ENCODE assay signal across 7 mouse cellular contexts in the genomic region with DNA sequence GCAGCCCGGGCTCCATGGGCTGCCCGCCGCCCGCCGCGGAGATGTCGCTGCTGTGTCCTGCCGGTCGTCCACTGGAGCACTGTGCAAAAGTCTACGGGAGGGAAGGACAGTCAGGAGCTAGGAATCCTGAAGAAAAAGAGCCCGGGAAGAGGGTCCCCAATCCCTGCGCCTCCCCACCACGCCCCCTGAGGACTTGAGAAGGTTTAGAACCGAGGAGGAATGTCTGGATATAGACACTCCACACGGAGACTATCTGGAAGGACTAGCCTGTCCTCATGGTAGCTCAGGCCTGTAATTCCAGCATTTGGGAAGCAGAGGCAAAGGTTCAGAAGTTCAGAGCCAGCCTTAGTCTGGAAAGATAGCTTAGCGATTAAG. TPM values are rescaled to one million over a fixed set of nuclear protein-coding genes. Genes with fewer than 3 reads are reported as not detected.
A peak's percentile ranks its signal among the peaks of the same experiment; 100 is the strongest.
DNase-seq lines count a peak whose midpoint lies in the region; ATAC-seq and TF ChIP-seq lines count a peak whose summit lies in the region.

No protein-coding gene starts in this region.

- peaks cover 10% of the 10 kb centered on the region; the same call in 1 of the 2 replicates for H3K4me1 ChIP-seq in lung, postnatal 0 days (ENCODE audit: insufficient read depth, low read depth, low read length)
- H3K4me1 ChIP-seq in forebrain, embryonic 16.5 days (replicated peaks; ENCODE audit: control insufficient read depth, insufficient read depth, low read length): peaks cover 18% of the 10 kb centered on the region
- peaks cover 35% of the 10 kb centered on the region for H3K4me1 ChIP-seq in liver, embryonic 12.5 days
- H3K4me1 ChIP-seq in stomach, postnatal 0 days (replicated peaks; ENCODE audit: control insufficient read depth, insufficient read depth): no peaks in the 10 kb centered on the region; the same call in 1 of the 2 replicates

- DNase-seq in lung, postnatal 0 days (ENCODE audit: low spot score): no peak
- no peak for DNase-seq in lung, postnatal 4 days
- no peak for DNase-seq in stomach, postnatal 0 days (ENCODE audit: low spot score)
- no peak for DNase-seq in embryo, embryonic 11 days
- DNase-seq in kidney, adult 8-10 months: no peak

- no peaks in the 10 kb centered on the region; the same call in 1 of the 2 replicates for H3K36me3 ChIP-seq in lung, postnatal 0 days (ENCODE audit: insufficient read depth, low read length)
- H3K36me3 ChIP-seq in forebrain, embryonic 16.5 days (ENCODE audit: control insufficient read depth, insufficient read depth): no peaks in the 10 kb centered on the region
- no peaks in the 10 kb centered on the region for H3K36me3 ChIP-seq in liver, embryonic 12.5 days
- H3K36me3 ChIP-seq in stomach, postnatal 0 days (ENCODE audit: control insufficient read depth, insufficient read depth, low read length): no peaks in the 10 kb centered on the region

- ATAC-seq in lung, postnatal 0 days: no peak
- no peak for ATAC-seq in forebrain, embryonic 16.5 days
- ATAC-seq in liver, embryonic 12.5 days: no peak
- no peak for ATAC-seq in stomach, postnatal 0 days (ENCODE audit: low FRiP score, low TSS enrichment)

- H3K27ac ChIP-seq in lung, postnatal 0 days (ENCODE audit: low read length): no peak overlapping the region
- H3K27ac ChIP-seq in forebrain, embryonic 16.5 days (ENCODE audit: low read length): no peak overlapping the region
- H3K27ac ChIP-seq in liver, embryonic 12.5 days: no peak overlapping the region
- no peak overlapping the region for H3K27ac ChIP-seq in stomach, postnatal 0 days (replicated peaks)

- H3K9ac ChIP-seq in lung, postnatal 0 days (replicated peaks; ENCODE audit: low read depth): no peak overlapping the region
- H3K9ac ChIP-seq in forebrain, embryonic 16.5 days (replicated peaks; ENCODE audit: low read depth, low read length): peak overlapping the region; percentile 61
- no peak overlapping the region for H3K9ac ChIP-seq in liver, embryonic 12.5 days
- H3K9ac ChIP-seq in stomach, postnatal 0 days (ENCODE audit: low read length): 0 out of 2 replicates have a peak overlapping the region, but pooled peaks have one; percentile 23

- H3K4me3 ChIP-seq in lung, postnatal 0 days (ENCODE audit: low read depth, low read length): peak overlapping the region; percentile 27
- H3K4me3 ChIP-seq in forebrain, embryonic 16.5 days (replicated peaks; ENCODE audit: low read length): peak overlapping the region; percentile 51
- H3K4me3 ChIP-seq in liver, embryonic 12.5 days: peak overlapping the region; percentile 39
- peak overlapping the region; percentile 36 for H3K4me3 ChIP-seq in stomach, postnatal 0 days (ENCODE audit: low read depth, low read length)

- peak overlapping the region; percentile 55 for H3K4me2 ChIP-seq in lung, postnatal 0 days (replicated peaks; ENCODE audit: low read depth, low read length)
- peak overlapping the region; percentile 85 for H3K4me2 ChIP-seq in forebrain, embryonic 16.5 days (ENCODE audit: low read length)
- peak overlapping the region; percentile 68 for H3K4me2 ChIP-seq in liver, embryonic 12.5 days
- H3K4me2 ChIP-seq in stomach, postnatal 0 days (replicated peaks; ENCODE audit: low read depth): peak overlapping the region; percentile 70

- 3% methylated on average over 16 of the region's 16 CpGs for WGBS in lung, postnatal 0 days
- WGBS in forebrain, embryonic 16.5 days: 2% methylated on average over 16 of the region's 16 CpGs
- WGBS in liver, embryonic 12.5 days (ENCODE audit: insufficient replicate concordance): 5% methylated on average over 16 of the region's 16 CpGs
- 3% methylated on average over 16 of the region's 16 CpGs for WGBS in stomach, postnatal 0 days

- peaks cover 47% of the 10 kb centered on the region for H3K27me3 ChIP-seq in lung, postnatal 0 days (replicated peaks; ENCODE audit: insufficient read depth, low read length)
- peaks cover 65% of the 10 kb centered on the region for H3K27me3 ChIP-seq in forebrain, embryonic 16.5 days (replicated peaks; ENCODE audit: control insufficient read depth, insufficient read depth, low read length)
- H3K27me3 ChIP-seq in liver, embryonic 12.5 days (replicated peaks): peaks cover 86% of the 10 kb centered on the region
- H3K27me3 ChIP-seq in stomach, postnatal 0 days (ENCODE audit: control insufficient read depth, insufficient read depth, low read length): peaks cover 5% of the 10 kb centered on the region

- no peak for TF ChIP-seq CTCF in lung, postnatal 0 days (IDR thresholded peaks at IDR 0.05)
- no peak for TF ChIP-seq CTCF in stomach, postnatal 0 days (IDR thresholded peaks at IDR 0.05; ENCODE audit: low read depth)

- H3K9me3 ChIP-seq in lung, postnatal 0 days (ENCODE audit: low read length): no peaks in the 10 kb centered on the region
- no peaks in the 10 kb centered on the region for H3K9me3 ChIP-seq in forebrain, embryonic 16.5 days (ENCODE audit: control insufficient read depth, low read length)
- 0 out of 2 replicates have a peak, but pooled peaks cover 4% of the 10 kb centered on the region for H3K9me3 ChIP-seq in liver, embryonic 12.5 days (replicated peaks)
- H3K9me3 ChIP-seq in stomach, postnatal 0 days (ENCODE audit: control insufficient read depth, low read length): no peaks in the 10 kb centered on the region

- no peak for TF ChIP-seq EP300 in lung, postnatal 0 days (IDR thresholded peaks at IDR 0.05)
- no peak for TF ChIP-seq EP300 in stomach, postnatal 0 days (optimal IDR thresholded peaks at IDR 0.05)

RNA-seq across cellular contexts. Expression of a gene that starts 3.1 kb away (rescaled TPM):
- polyA plus RNA-seq in lung, postnatal 0 days (2015; fragmentation: Nextera tagmentation; extraction: Ambion mirVana): 0.12 and 0.13 TPM in 2 replicates
- 2.6 and 2.8 TPM in 2 replicates for polyA plus RNA-seq in forebrain, embryonic 16.5 days (2015; fragmentation: Nextera tagmentation; extraction: Ambion mirVana)
- polyA plus RNA-seq in liver, embryonic 12.5 days (2016; fragmentation: Nextera tagmentation; extraction: Ambion mirVana): 0.10 and 0.12 TPM in 2 replicates
- 4.7 and 5.0 TPM in 2 replicates for polyA plus RNA-seq in stomach, postnatal 0 days (2015; fragmentation: Nextera tagmentation; extraction: Ambion mirVana)

RNA-seq across cellular contexts. Expression of a gene that starts 5.9 kb away (rescaled TPM):
- polyA plus RNA-seq in lung, postnatal 0 days (2015; fragmentation: Nextera tagmentation; extraction: Ambion mirVana): 44.7 and 45.9 TPM in 2 replicates
- polyA plus RNA-seq in forebrain, embryonic 16.5 days (2015; fragmentation: Nextera tagmentation; extraction: Ambion mirVana): 74.2 and 78.5 TPM in 2 replicates
- polyA plus RNA-seq in liver, embryonic 12.5 days (2016; fragmentation: Nextera tagmentation; extraction: Ambion mirVana): 39.8 and 41.6 TPM in 2 replicates
- 37.2 and 40.8 TPM in 2 replicates for polyA plus RNA-seq in stomach, postnatal 0 days (2015; fragmentation: Nextera tagmentation; extraction: Ambion mirVana)

RNA-seq across cellular contexts. Expression of a gene that starts 20.0 kb away (rescaled TPM):
- 36.4 and 40.0 TPM in 2 replicates for polyA plus RNA-seq in lung, postnatal 0 days (2015; fragmentation: Nextera tagmentation; extraction: Ambion mirVana)
- polyA plus RNA-seq in forebrain, embryonic 16.5 days (2015; fragmentation: Nextera tagmentation; extraction: Ambion mirVana): 47.6 and 51.8 TPM in 2 replicates
- 85.7 and 85.9 TPM in 2 replicates for polyA plus RNA-seq in liver, embryonic 12.5 days (2016; fragmentation: Nextera tagmentation; extraction: Ambion mirVana)
- 38.6 and 41.7 TPM in 2 replicates for polyA plus RNA-seq in stomach, postnatal 0 days (2015; fragmentation: Nextera tagmentation; extraction: Ambion mirVana)

RNA-seq across cellular contexts. Expression of a gene that starts 42.7 kb away (rescaled TPM):
- 8.9 and 11.9 TPM in 2 replicates for polyA plus RNA-seq in lung, postnatal 0 days (2015; fragmentation: Nextera tagmentation; extraction: Ambion mirVana)
- polyA plus RNA-seq in forebrain, embryonic 16.5 days (2015; fragmentation: Nextera tagmentation; extraction: Ambion mirVana): 18.3 and 20.1 TPM in 2 replicates
- 14.5 and 15.5 TPM in 2 replicates for polyA plus RNA-seq in liver, embryonic 12.5 days (2016; fragmentation: Nextera tagmentation; extraction: Ambion mirVana)
- polyA plus RNA-seq in stomach, postnatal 0 days (2015; fragmentation: Nextera tagmentation; extraction: Ambion mirVana): 6.7 and 7.9 TPM in 2 replicates

RNA-seq across cellular contexts. Expression of a gene that starts 46.1 kb away (rescaled TPM):
- polyA plus RNA-seq in lung, postnatal 0 days (2015; fragmentation: Nextera tagmentation; extraction: Ambion mirVana): 33.9 and 34.9 TPM in 2 replicates
- polyA plus RNA-seq in forebrain, embryonic 16.5 days (2015; fragmentation: Nextera tagmentation; extraction: Ambion mirVana): 85.1 and 97.7 TPM in 2 replicates
- 87.4 and 88.6 TPM in 2 replicates for polyA plus RNA-seq in liver, embryonic 12.5 days (2016; fragmentation: Nextera tagmentation; extraction: Ambion mirVana)
- polyA plus RNA-seq in stomach, postnatal 0 days (2015; fragmentation: Nextera tagmentation; extraction: Ambion mirVana): 23.1 and 28.0 TPM in 2 replicates

Comparison
In these comparisons a context has a peak if more than half of its experiments do, and no peak if none do; other contexts are left out.
1. H3K9ac ChIP-seq: peak in forebrain, embryonic 16.5 days (single experiment) and stomach, postnatal 0 days (single experiment); none in lung, postnatal 0 days (single experiment) and liver, embryonic 12.5 days (single experiment).
2. Peak in every context shown above with its lines, with median percentiles within 50 percentile points of each other: H3K4me2 ChIP-seq and H3K4me3 ChIP-seq.